Mouse (Mus musculus) testis, adult 2 months (tissue): ENCODE results near the gene Frmd4a. TPM values are rescaled to one million over a fixed set of nuclear protein-coding genes. Genes with fewer than 3 reads are reported as not detected.

Experiments
- H3K27ac ChIP-seq: fragments of 200-500 bp; 2 replicates; pipeline ENCODE4 v1.5.1; 2012; ENCODE audit warnings: low read depth, low read length; ENCODE audit not compliant: control insufficient read depth, insufficient read depth
- H3K27me3 ChIP-seq: fragments of 200-500 bp; 2 replicates; pipeline ENCODE4 v1.6.1; 2012; ENCODE audit warnings: mild to moderate bottlenecking, low read length, moderate library complexity; ENCODE audit not compliant: control insufficient read depth, insufficient read depth
- H3K36me3 ChIP-seq: fragments of 200-500 bp; 2 replicates; pipeline ENCODE4 v1.6.1; 2012; ENCODE audit warnings: mild to moderate bottlenecking, low read length; ENCODE audit not compliant: control insufficient read depth, insufficient read depth
- H3K4me1 ChIP-seq: fragments of 200-500 bp; 2 replicates; pipeline ENCODE4 v1.6.1; 2012; ENCODE audit warnings: low read length; ENCODE audit not compliant: control insufficient read depth, insufficient read depth
- H3K4me3 ChIP-seq: fragments of 200-500 bp; 2 replicates; pipeline ENCODE4 v1.5.1; 2012; ENCODE audit warnings: low read depth, mild to moderate bottlenecking, low read length, moderate library complexity, mixed read lengths; ENCODE audit not compliant: control insufficient read depth
- CTCF ChIP-seq: fragments of 200-500 bp; IDR thresholded peaks from 2 replicates; pipeline ENCODE4 v1.5.1; 2012; ENCODE audit warnings: low read depth, mild to moderate bottlenecking, inconsistent platforms, low read length, moderate library complexity; ENCODE audit not compliant: control insufficient read depth, insufficient read depth, insufficient replicate concordance
- POLR2A ChIP-seq: fragments of 200-500 bp; IDR thresholded peaks from 2 replicates; pipeline ENCODE4 v1.6.1; 2012; ENCODE audit warnings: low read depth, mild to moderate bottlenecking, inconsistent platforms, low read length, moderate library complexity; ENCODE audit not compliant: control insufficient read depth
- polyA plus RNA-seq: library from polyadenylated mRNA; depleted of rRNA; stranded (reverse); fragments of >200 nt; gene quantifications from 2 replicates; pipeline ENCODE4 v1.2.3, GENCODE M21; 2012

The Frmd4a gene
- polyA plus RNA-seq, 1 experiment, result 6.1 TPM

DNA sequence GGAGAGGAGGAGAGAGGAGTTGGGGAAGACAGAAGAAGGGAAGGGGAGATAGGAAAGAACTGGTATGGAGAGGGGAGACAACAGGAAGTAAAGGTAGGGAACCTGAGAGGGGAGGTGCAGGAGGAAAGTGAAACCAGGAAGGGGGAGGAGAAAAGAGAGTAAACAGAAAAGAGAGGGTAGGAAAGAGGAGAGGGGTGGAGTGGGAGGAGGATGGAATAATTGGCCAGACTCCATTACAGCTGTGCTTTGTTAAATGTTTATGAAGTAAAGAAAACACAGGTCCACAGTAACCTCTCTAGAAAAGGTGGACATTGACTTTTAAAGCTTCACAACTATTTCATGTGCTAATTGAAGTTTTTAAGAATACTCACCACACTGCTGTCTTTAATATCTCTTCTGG lies 139.0 kb downstream of the Frmd4a start:
- TF ChIP-seq CTCF (no peak), POLR2A (no peak)
- no peak overlapping the region for H3K27ac ChIP-seq
- no peak overlapping the region for H3K4me3 ChIP-seq
- H3K4me1 ChIP-seq, result peaks cover 3% of the 10 kb centered on the region; the same call in 1 of the 2 replicates
- no peaks in the 10 kb centered on the region for H3K36me3 ChIP-seq
- no peaks in the 10 kb centered on the region for H3K27me3 ChIP-seq

DNA sequence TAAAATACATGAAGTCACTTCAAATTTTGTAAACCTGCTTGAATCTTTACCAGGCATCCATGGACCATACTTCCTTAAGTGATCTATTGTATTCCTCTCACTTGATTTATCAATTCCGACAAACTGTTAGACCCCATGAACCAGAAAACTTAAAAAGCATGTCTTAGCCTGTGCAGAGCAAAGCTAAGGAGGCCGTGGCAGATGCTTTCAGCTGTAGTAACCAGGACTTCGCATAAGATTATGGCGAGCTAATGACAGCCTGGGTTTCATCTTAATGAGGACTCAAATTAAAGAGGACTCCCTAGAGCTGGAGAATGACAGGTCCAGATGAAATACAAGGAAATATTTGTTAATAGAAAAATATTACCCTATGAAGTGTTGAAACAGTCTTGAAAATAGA lies 139.9 kb downstream of the Frmd4a start:
- no peak overlapping the region for H3K4me3 ChIP-seq
- TF ChIP-seq POLR2A, result no peak
- no peaks in the 10 kb centered on the region for H3K36me3 ChIP-seq
- H3K27me3 ChIP-seq, result no peaks in the 10 kb centered on the region
- H3K4me1 ChIP-seq, result peaks cover 3% of the 10 kb centered on the region; the same call in 1 of the 2 replicates
- no peak overlapping the region for H3K27ac ChIP-seq

DNA sequence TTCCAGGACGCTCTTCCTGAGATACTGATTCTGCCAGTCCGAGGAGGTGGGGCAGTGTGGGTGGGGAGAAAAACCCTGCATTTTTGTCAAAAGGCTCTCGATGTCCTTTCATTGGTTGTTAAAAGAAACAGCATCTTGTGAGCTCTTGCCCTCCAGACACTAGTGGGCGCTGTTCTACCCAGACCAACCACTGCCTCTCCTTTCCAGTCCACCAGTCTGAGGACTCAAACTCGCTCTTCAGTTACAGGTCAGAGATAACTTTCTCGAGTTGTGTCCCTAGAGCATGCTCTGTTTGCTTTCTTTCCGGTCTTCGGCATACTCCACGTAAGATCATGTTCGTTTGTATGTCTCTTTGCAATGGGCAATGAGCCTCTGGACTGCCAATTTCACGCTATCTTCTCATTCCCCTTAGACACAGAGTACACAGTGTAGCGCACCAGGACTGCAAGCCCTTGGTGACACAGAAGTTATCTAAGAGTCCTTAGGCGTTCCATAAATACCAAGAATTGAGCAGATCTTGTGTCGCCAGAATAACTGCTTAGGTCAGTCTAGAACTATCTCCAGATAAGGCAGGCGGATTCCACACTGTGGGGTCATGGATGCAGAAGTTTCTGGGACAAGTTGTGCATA lies 142.2 kb downstream of the Frmd4a start:
- no peak for TF ChIP-seq POLR2A
- TF ChIP-seq CTCF, result peak; percentile 57; the same call in 1 of the 2 replicates
- no peaks in the 10 kb centered on the region for H3K36me3 ChIP-seq
- no peaks in the 10 kb centered on the region; the same call in 1 of the 2 replicates for H3K4me1 ChIP-seq
- no peaks in the 10 kb centered on the region for H3K27me3 ChIP-seq
- H3K4me3 ChIP-seq, result peak overlapping the region; percentile 37; the same call in 1 of the 2 replicates
- H3K27ac ChIP-seq, result no peak overlapping the region

DNA sequence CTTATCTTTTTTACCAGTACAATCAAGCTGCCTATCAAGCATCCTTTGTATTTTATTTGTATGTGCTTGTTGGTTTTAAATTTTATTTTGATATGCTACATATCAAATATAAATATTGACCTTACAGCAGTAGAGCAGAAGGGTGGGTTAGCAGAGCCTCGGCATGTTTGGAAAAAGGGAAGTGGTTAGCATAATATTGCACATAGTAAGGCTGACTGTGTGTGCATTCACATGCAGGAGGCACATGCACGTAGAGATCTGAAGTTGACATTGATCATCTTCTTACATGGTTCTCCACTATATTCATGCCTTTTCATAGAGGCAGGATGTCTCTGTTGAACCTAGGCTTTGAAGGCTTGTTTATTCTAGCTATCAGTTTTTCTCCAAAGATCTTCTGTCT lies 148.7 kb downstream of the Frmd4a start:
- H3K4me3 ChIP-seq, result no peak overlapping the region

DNA sequence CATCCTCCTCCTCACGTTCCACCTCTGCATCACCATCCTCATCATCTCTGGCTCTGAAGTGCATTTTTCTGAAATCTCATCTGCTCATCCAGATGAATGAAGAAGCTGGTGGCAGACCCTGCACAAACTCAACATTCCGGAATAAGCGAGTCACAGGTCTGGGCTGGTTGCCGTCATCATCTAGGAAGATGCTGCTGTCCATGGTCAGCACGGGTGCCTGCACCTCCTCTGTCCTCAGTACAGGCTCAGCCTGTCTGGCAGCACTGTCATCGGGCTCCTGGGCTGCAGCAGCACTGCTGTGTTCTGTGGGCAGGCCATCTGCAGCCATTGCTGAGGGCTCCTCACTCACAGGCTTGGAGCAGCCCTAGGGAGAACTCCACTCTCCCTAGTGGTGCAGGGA lies 149.6 kb downstream of the Frmd4a start:
- Histone ChIP-seq H3K4me1 (no peaks in the 10 kb centered on the region), H3K36me3 (no peaks in the 10 kb centered on the region), H3K4me3 (no peak overlapping the region), H3K27me3 (no peaks in the 10 kb centered on the region), H3K27ac (no peak overlapping the region)
- no peak for TF ChIP-seq POLR2A
- no peak for TF ChIP-seq CTCF

More for the DNA sequence above, 148.7 kb downstream of the Frmd4a start:
- H3K36me3 ChIP-seq, result no peaks in the 10 kb centered on the region
- no peak for TF ChIP-seq CTCF
- no peak for TF ChIP-seq POLR2A
- H3K4me1 ChIP-seq, result no peaks in the 10 kb centered on the region
- no peaks in the 10 kb centered on the region for H3K27me3 ChIP-seq
- no peak overlapping the region for H3K27ac ChIP-seq

DNA sequence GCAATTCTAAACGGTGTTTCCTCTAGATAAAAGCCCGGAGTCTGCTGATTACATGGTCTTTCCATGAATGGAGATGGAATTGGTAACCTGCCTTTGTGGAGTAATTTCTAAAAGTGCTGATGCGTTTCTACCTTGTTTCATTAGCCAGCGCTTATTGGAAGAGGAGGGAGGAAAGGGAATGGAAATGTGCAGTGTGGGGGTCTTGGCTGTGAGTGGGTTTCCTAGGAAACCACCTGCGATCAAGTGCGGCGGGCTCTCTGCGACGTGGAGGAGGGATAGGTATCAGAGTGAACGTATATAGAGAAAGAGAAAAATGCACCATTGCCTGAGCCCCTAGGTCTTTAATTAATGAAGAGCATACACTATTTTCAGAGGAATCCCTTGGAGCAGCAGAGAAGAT lies 152.2 kb downstream of the Frmd4a start:
- Histone ChIP-seq H3K4me3 (no peak overlapping the region), H3K27me3 (no peaks in the 10 kb centered on the region), H3K4me1 (no peaks in the 10 kb centered on the region), H3K27ac (no peak overlapping the region), H3K36me3 (no peaks in the 10 kb centered on the region)
- no peak for TF ChIP-seq CTCF
- no peak for TF ChIP-seq POLR2A

DNA sequence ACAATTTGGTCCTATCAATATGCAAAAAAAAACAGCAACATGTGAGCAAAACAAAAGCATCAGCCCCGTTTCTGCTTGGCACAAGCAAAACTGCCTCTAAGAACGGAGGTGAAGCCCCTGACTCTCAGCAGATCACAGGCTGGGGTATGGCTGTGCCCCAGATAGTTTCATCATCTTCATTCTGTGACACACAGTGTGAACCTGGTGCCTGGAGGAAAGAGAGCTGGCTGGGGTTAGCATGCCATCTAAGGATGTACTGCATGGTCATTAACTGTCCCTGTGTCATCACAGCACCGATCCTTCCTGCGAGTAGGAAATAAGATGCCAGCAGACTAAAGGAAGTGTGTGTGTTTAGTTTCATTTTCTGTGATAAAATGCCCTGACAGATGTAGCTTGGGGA lies 152.7 kb downstream of the Frmd4a start:
- no peaks in the 10 kb centered on the region for H3K36me3 ChIP-seq
- H3K27ac ChIP-seq, result no peak overlapping the region
- no peaks in the 10 kb centered on the region for H3K4me1 ChIP-seq

More for the DNA sequence above, 152.7 kb downstream of the Frmd4a start:
- Histone ChIP-seq H3K4me3 (no peak overlapping the region), H3K27me3 (no peaks in the 10 kb centered on the region)
- TF ChIP-seq POLR2A (no peak), CTCF (no peak)
